Mouse (Mus musculus): ENCODE results near the gene Polr2h. TPM values are rescaled to one million over a fixed set of nuclear protein-coding genes. Genes with fewer than 3 reads are reported as not detected.

Polr2h gene
- polyA plus RNA-seq, 1 experiment from 2014 or later = 94.6 TPM

- H3K27ac ChIP-seq (ENCODE audit: low read depth, low read length) = no peak overlapping the region
- H3K4me2 ChIP-seq (ENCODE audit: low read length) = no peak overlapping the region
- no peaks in the 10 kb centered on the region; the same call in 1 of the 2 replicates for H3K27me3 ChIP-seq (replicated peaks; ENCODE audit: control insufficient read depth, insufficient read depth, low read length)
- no peaks in the 10 kb centered on the region for H3K9me3 ChIP-seq (ENCODE audit: control insufficient read depth, low read length)
- no peaks in the 10 kb centered on the region; the same call in 1 of the 2 replicates for H3K36me3 ChIP-seq (ENCODE audit: control insufficient read depth, insufficient read depth, low read length)
- no peaks in the 10 kb centered on the region for H3K4me1 ChIP-seq (ENCODE audit: control insufficient read depth, insufficient read depth, low read depth, low read length)
- no peak for ATAC-seq
- H3K4me3 ChIP-seq (ENCODE audit: low read length) = no peak overlapping the region
- H3K9ac ChIP-seq (ENCODE audit: low read depth, low read length) = no peak overlapping the region
- 84% methylated on average over 7 of the region's 7 CpGs for WGBS
Measured at GRCm38 (mm10) chr16:20725321-20725720, 7.9 kb downstream of the Polr2h start.

GRCm38 (mm10) chr16:20725750-20726149 lies 8.3 kb downstream of the Polr2h start:
- no peak overlapping the region for H3K9ac ChIP-seq (ENCODE audit: low read depth, low read length)
- H3K36me3 ChIP-seq (ENCODE audit: control insufficient read depth, insufficient read depth, low read length) = no peaks in the 10 kb centered on the region; the same call in 1 of the 2 replicates
- no peak for ATAC-seq
- no peaks in the 10 kb centered on the region; the same call in 1 of the 2 replicates for H3K27me3 ChIP-seq (replicated peaks; ENCODE audit: control insufficient read depth, insufficient read depth, low read length)
- no peak overlapping the region for H3K4me3 ChIP-seq (ENCODE audit: low read length)
- no peaks in the 10 kb centered on the region for H3K9me3 ChIP-seq (ENCODE audit: control insufficient read depth, low read length)
- 85% methylated on average over 4 of the region's 4 CpGs for WGBS
- no peak overlapping the region for H3K27ac ChIP-seq (ENCODE audit: low read depth, low read length)
- no peak overlapping the region for H3K4me2 ChIP-seq (ENCODE audit: low read length)
- no peaks in the 10 kb centered on the region for H3K4me1 ChIP-seq (ENCODE audit: control insufficient read depth, insufficient read depth, low read depth, low read length)

- WGBS = 56% methylated on average over 1 of the region's 1 CpGs
- Histone ChIP-seq H3K4me2 (ENCODE audit: low read length) (no peak overlapping the region), H3K27me3 (replicated peaks; ENCODE audit: control insufficient read depth, insufficient read depth, low read length) (no peaks in the 10 kb centered on the region; the same call in 1 of the 2 replicates), H3K9ac (ENCODE audit: low read depth, low read length) (no peak overlapping the region), H3K36me3 (ENCODE audit: control insufficient read depth, insufficient read depth, low read length) (no peaks in the 10 kb centered on the region; the same call in 1 of the 2 replicates), H3K4me3 (ENCODE audit: low read length) (no peak overlapping the region), H3K4me1 (ENCODE audit: control insufficient read depth, insufficient read depth, low read depth, low read length) (no peaks in the 10 kb centered on the region), H3K27ac (ENCODE audit: low read depth, low read length) (no peak overlapping the region), H3K9me3 (ENCODE audit: control insufficient read depth, low read length) (no peaks in the 10 kb centered on the region)
- ATAC-seq = no peak
Measured at GRCm38 (mm10) chr16:20726384-20726783, 8.9 kb downstream of the Polr2h start.

DNA sequence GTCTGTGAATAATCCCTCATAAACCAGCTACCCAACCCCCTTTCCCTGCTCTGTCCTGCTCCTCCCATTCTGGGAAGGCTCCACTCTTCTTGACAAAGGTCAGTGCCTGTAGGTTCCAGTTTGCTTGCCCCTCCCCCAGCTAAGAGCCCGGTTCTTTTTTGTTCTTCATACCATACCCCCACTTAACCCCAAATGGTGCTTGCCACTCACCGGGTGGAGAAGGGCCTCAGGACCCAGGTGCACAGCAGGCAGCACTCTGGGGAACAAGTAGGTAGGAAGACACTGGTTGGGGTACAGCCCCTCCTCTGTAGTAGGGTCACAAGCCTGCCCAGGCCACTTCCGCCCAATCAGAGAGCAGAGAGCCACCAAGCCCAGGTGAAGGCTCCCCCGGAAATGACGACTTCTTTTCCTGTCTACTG lies 12.8 kb downstream of the Polr2h start:
- Histone ChIP-seq H3K4me1 (ENCODE audit: control insufficient read depth, insufficient read depth, low read depth, low read length) (peaks cover 12% of the 10 kb centered on the region), H3K4me3 (ENCODE audit: low read length) (no peak overlapping the region), H3K9ac (ENCODE audit: low read depth, low read length) (no peak overlapping the region), H3K4me2 (ENCODE audit: low read length) (no peak overlapping the region), H3K36me3 (ENCODE audit: control insufficient read depth, insufficient read depth, low read length) (no peaks in the 10 kb centered on the region), H3K27ac (ENCODE audit: low read depth, low read length) (no peak overlapping the region), H3K9me3 (ENCODE audit: control insufficient read depth, low read length) (no peaks in the 10 kb centered on the region), H3K27me3 (replicated peaks; ENCODE audit: control insufficient read depth, insufficient read depth, low read length) (peaks cover 6% of the 10 kb centered on the region; the same call in 1 of the 2 replicates)
- WGBS = 42% methylated on average over 5 of the region's 5 CpGs
- no peak for ATAC-seq

DNA sequence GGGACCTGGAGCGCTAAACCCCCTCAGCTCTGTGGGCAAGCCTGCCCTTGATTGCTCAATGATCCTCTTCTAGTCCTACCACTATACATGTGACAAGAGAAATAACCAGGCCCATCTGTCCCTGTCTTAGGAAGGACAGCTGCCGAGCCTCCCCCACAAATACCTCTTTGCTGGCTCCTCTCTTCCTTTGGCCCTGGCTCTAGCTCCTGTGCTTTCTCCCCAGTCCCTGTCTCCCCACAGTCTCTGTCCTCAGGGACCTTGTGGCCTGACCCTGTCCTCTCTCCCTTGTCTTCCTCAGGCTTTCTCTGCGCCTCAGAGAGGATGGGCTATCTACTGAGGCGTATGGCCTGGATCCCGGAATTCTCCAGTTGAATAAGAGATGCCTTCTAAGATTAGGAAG lies 14.2 kb downstream of the Polr2h start:
- H3K36me3 ChIP-seq (ENCODE audit: control insufficient read depth, insufficient read depth, low read length) = peaks cover 2% of the 10 kb centered on the region; the same call in 1 of the 2 replicates
- no peak overlapping the region; the same call in 1 of the 2 replicates for H3K9ac ChIP-seq (ENCODE audit: low read depth, low read length)
- no peak for ATAC-seq
- 61% methylated on average over 5 of the region's 5 CpGs for WGBS
- peaks cover 15% of the 10 kb centered on the region for H3K27me3 ChIP-seq (replicated peaks; ENCODE audit: control insufficient read depth, insufficient read depth, low read length)
- no peaks in the 10 kb centered on the region for H3K9me3 ChIP-seq (ENCODE audit: control insufficient read depth, low read length)
- no peak overlapping the region for H3K4me2 ChIP-seq (ENCODE audit: low read length)
- peaks cover 12% of the 10 kb centered on the region for H3K4me1 ChIP-seq (ENCODE audit: control insufficient read depth, insufficient read depth, low read depth, low read length)
- H3K4me3 ChIP-seq (ENCODE audit: low read length) = no peak overlapping the region
- H3K27ac ChIP-seq (ENCODE audit: low read depth, low read length) = no peak overlapping the region

DNA sequence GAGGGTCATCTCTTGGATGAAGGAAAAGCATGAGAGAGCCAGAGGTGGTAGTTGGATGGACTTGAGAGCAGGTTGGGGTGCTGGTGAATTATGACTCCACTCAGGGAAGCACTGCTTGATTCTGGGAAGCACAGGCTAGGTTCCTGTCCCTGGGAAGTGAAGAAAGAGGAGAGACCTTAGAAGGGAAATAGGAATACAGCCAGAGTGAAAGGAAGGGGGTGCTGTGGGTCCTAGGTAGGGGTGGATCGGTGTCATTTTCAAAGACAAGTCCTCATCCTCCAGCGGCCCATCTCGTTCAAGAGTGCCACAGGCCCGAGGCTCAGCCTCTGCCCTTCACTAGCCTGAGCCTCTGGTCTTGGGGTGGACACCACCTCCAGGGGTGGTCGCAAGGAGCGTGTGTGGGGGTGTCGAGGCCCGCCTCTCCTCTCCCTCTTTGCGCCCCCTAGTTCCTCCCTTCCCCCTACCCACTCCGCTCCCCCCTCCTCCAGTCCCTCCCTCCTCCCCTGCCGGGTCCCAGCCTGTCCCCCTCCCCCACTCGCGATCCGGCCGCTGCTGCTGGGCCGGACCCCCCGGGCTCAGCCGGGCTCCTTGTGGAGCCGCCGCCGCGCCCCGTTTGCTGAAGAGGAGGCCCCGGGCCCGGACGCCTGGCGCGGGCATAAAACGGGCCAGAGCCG lies 14.9 kb downstream of the Polr2h start:
- H3K27me3 ChIP-seq (replicated peaks; ENCODE audit: control insufficient read depth, insufficient read depth, low read length) = peaks cover 15% of the 10 kb centered on the region
- peak; percentile 51 for ATAC-seq
- WGBS = under 1% methylated on average over 13 of the region's 30 CpGs

DNA sequence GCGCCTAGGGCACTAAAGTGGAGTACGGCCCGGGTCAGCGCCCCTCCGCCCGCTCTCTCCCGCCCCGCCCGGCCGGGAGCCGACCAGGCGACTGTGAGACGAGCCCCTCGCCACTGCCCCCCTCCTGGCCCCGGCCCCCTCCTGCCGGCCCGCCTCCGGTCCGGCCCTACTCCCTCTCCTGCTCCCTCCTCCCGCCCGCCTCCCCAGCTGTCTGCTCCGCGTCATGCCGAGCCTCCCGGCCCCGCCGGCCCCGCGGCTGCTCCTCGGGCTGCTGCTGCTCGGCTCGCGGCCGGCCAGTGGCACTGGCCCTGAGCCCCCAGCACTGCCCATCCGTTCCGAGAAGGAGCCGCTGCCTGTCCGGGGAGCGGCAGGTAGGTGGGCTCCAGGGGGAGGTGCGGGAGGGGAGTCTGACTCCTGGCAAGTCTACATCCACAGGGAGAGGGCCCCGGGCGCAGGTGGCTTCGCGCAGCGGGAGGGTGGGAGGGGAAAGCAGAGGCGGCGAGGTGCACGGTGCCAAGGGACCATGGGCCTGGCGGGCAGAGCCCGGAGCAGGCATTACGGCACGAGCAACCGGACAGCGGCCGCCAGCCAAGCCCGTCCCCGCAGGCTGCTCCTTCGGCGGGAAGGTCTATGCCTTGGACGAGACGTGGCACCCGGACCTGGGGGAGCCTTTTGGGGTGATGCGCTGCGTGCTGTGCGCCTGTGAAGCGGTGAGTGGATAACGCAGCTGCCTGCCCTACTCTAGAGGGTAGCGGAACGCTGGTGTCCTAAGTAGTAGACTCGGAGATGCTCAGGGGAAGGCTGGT lies 15.7 kb downstream of the Polr2h start, which contains the start of gene Chrd:
TSS of gene Chrd (plus strand) at position 203 of the 806 bp plus-strand sequence.
- peak within 1 kb of the TSS; percentile 83 for H3K4me2 ChIP-seq (ENCODE audit: low read length)
- H3K36me3 ChIP-seq (ENCODE audit: control insufficient read depth, insufficient read depth, low read length) = peaks cover 9% of the 10 kb centered on the region
- H3K4me1 ChIP-seq (ENCODE audit: control insufficient read depth, insufficient read depth, low read depth, low read length) = peaks cover 12% of the 10 kb centered on the region
- peak; percentile 76 for ATAC-seq
- no peaks in the 10 kb centered on the region for H3K9me3 ChIP-seq (ENCODE audit: control insufficient read depth, low read length)
- H3K27ac ChIP-seq (ENCODE audit: low read depth, low read length) = peak within 1 kb of the TSS; percentile 81
- peak within 1 kb of the TSS; percentile 84 for H3K9ac ChIP-seq (ENCODE audit: low read depth, low read length)
- peaks cover 15% of the 10 kb centered on the region for H3K27me3 ChIP-seq (replicated peaks; ENCODE audit: control insufficient read depth, insufficient read depth, low read length)
- under 1% methylated on average over 51 of the region's 70 CpGs for WGBS
- H3K4me3 ChIP-seq (ENCODE audit: low read length) = peak within 1 kb of the TSS; percentile 80

More for the DNA sequence above, 14.9 kb downstream of the Polr2h start:
- H3K4me3 ChIP-seq (ENCODE audit: low read length) = peak overlapping the region; percentile 80
- H3K36me3 ChIP-seq (ENCODE audit: control insufficient read depth, insufficient read depth, low read length) = peaks cover 9% of the 10 kb centered on the region
- peak overlapping the region; percentile 81 for H3K27ac ChIP-seq (ENCODE audit: low read depth, low read length)
- H3K4me2 ChIP-seq (ENCODE audit: low read length) = peak overlapping the region; percentile 83
- H3K9me3 ChIP-seq (ENCODE audit: control insufficient read depth, low read length) = no peaks in the 10 kb centered on the region
- H3K9ac ChIP-seq (ENCODE audit: low read depth, low read length) = peak overlapping the region; percentile 84
- peaks cover 12% of the 10 kb centered on the region for H3K4me1 ChIP-seq (ENCODE audit: control insufficient read depth, insufficient read depth, low read depth, low read length)

GRCm38 (mm10) chr16:20733731-20734730 lies 16.6 kb downstream of the Polr2h start, which contains the start of gene Thpo:
Thpo (minus strand) TSS chr16:20734511.
- H3K27ac ChIP-seq (ENCODE audit: low read depth, low read length) = no peak within 1 kb of the TSS; the same call in 1 of the 2 replicates
- no peaks in the 10 kb centered on the region for H3K9me3 ChIP-seq (ENCODE audit: control insufficient read depth, low read length)

More at GRCm38 (mm10) chr16:20733731-20734730, 16.6 kb downstream of the Polr2h start, which contains the start of gene Thpo:
- Histone ChIP-seq H3K4me1 (ENCODE audit: control insufficient read depth, insufficient read depth, low read depth, low read length) (peaks cover 12% of the 10 kb centered on the region), H3K9ac (ENCODE audit: low read depth, low read length) (peak within 1 kb of the TSS; percentile 84), H3K27me3 (replicated peaks; ENCODE audit: control insufficient read depth, insufficient read depth, low read length) (peaks cover 15% of the 10 kb centered on the region), H3K4me3 (ENCODE audit: low read length) (peak within 1 kb of the TSS; percentile 80), H3K36me3 (ENCODE audit: control insufficient read depth, insufficient read depth, low read length) (peaks cover 9% of the 10 kb centered on the region), H3K4me2 (ENCODE audit: low read length) (peak within 1 kb of the TSS; percentile 83)
- no peak for ATAC-seq
- 3% methylated on average over 45 of the region's 45 CpGs for WGBS
